Mouse (Mus musculus): ENCODE data around the gene Gm498. TPM values are rescaled to one million over a fixed set of nuclear protein-coding genes. Genes with fewer than 3 reads are reported as not detected.

Gene Gm498
- total RNA-seq, 2 experiments from 2014 or later, result not detected

DNA sequence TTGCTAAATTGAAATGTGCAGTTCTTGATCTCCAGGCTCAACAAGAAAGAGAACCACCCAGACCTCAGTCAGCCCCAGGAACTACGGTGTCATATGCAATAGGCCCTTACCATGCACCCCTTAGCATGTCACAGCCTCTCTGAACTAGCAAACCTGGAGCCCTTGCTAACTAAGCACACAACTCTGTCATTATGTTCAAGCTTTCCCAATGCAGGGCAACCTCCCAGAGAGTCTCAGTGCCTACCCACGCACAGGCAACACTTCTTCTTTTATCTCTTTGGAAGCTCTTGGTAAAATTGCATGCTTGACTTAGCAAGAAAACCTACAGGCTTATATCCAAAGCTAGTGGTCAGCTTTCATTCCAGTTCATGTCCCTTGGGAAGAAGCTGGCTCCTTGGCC, 24.5 kb downstream of the Gm498 start:
- no peak for DNase-seq (ENCODE audit: low spot score in 2 of 2)

DNA sequence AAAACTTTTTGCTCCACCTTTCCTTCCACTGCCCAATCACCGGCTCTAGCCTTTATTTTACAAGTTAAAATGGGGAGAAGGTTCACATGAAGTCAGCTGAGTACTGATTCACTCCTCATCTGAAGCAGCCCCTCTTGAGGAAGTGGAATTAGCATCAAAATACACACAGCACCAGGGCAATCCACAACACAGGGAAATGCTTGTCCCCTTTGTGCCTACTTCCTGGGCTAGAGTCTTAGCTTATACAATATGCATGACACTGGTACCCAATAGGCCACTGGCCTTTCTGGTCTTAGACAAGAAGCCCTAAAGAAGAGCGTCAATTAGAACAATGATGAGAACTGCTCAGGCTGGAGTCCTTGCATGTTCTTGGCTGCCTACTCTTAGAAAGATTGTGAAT, 25.7 kb downstream of the Gm498 start:
- DNase-seq (ENCODE audit: low spot score in 2 of 2), result no peak

DNA sequence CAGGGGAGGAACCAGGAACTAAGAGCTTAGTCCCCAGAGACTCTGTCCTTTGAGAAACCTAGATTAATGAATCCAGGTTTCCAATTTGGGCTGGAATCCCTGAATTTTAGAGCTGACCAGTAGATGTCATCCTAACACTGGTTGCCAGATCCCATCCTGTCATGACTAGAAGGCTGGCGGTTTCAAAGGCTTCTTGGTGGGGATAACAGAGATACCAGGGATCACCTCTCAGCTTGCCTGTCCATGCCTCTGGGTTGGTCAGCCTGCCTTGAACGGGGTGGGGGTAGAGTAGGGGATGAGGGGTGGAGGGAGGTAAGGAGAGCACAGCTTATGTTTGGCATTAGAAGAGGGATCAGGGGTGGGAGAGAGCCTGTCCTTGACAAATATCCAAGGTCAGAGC, 34.0 kb downstream of the Gm498 start:
- DNase-seq (ENCODE audit: low spot score in 2 of 2), result no peak

DNA sequence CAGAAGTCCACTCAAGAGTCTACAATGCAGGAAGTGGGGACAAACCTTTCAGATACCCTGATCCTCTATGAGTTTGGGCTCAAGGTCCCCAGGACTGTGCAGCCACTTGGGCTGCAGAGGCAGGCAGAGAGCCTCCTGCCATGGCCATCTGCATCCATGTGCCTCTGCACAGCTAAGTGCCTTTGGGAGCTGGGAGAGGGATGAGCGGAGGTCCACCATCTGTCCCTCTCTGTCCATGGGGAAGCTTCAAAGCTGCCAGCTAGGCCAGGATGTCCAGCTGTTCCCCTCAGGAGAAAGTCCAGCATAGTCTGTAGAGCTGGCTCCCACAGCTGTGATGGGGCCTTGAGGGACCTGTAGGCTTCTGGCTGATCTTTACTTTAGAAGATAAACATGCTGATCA, 38.5 kb downstream of the Gm498 start:
- DNase-seq (ENCODE audit: low spot score in 2 of 2), result no peak

DNA sequence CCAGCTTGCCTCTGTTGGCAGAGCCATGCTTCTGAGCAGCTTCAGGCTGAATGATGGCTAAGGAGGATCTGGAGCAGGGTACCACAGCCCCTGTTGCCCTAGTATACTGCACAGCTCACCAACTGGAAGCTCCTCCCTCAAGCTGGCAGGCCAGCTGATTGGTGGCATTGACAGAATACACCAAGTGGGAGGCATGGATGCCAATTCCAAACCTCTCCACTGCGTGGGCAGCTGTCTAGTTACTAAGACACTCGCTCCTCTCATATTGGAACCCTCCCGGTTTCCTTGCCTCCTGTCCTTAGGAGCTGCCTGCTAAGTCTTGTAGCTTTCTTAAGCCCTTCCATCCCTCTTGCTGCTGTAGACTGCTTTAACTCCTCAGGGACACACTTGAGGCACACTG, 39.0 kb downstream of the Gm498 start:
- no peak for DNase-seq (ENCODE audit: low spot score in 2 of 2)

DNA sequence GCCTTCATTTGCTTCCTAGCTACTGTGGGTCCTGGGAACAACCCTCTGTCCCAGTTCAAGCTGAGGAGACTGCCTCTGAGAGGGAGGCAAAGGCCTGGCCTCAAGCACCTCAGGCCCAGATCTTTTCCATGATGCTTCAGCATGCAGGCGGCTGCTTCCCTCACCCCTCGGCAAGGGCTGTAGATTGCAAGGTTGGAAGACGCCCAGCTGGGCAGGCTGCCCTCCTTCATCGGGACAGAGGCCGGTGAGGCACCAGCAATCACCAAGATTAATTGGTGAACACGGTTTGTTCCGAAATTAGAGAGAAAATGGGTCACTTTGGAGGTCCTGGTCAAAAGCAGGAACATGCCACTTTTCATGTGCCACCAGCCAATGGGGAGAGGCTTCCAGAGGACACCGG, 47.0 kb downstream of the Gm498 start:
- no peak for DNase-seq (ENCODE audit: low spot score in 2 of 2)

DNA sequence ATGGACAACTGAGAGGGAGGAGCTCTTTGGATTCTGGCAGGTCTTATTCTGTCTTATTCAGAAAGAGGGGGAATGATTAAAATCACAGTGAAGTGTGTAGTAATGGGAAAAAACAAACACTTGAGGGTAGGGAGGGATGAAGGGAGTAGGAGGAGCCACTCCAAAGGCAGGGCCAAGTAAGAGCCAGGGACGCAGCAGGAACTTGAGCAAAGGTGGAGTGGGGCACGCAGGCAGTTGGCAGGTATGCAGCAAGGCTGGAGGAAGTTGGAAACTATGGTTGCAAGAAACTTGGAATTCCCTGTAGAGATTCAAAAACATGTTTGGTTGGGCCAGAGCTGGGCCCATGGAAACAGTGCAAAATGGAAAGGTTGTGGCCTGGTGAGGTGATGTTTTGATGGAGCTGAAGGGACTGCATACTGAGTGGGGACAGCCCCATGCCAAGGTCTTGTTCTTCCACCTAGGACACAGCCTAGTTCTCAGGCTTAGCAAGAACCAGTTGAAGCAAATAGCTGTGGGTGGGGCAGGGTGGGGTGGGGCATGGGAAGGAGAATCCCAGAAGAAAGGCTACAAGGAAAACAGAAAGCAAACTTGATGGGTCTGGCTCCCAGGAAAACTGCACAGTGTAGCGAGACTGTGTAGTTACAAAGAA, 52.5 kb downstream of the Gm498 start:
- DNase-seq (ENCODE audit: low spot score in 2 of 2), result no peak

DNA sequence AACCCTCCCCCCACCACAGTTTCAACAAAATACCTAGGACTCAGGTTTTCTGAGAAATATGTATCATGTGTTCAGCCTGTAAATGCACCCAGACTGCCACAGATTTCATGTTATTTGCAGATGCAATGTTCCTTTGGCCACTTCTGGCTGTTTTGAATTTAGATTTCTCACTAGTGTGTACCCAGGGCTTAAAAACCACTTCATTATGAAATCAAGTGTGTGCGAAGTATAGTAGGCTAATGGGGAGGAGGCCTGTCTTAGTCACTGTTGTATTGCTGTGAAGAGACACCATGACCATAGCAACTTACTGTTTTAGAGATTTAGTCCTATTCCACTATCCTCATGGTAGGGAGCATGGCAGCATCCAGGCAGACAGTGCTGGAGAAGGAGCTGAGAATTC, 63.3 kb downstream of the Gm498 start:
- DNase-seq (ENCODE audit: low spot score in 2 of 2), result no peak

GRCm38 (mm10) chr7:143938647-143939046, 72.0 kb downstream of the Gm498 start:
- DNase-seq (ENCODE audit: low spot score in 2 of 2), result no peak

- DNase-seq (ENCODE audit: low spot score in 2 of 2), result no peak
Observed at GRCm38 (mm10) chr7:143939476-143939875, 72.8 kb downstream of the Gm498 start.

DNA sequence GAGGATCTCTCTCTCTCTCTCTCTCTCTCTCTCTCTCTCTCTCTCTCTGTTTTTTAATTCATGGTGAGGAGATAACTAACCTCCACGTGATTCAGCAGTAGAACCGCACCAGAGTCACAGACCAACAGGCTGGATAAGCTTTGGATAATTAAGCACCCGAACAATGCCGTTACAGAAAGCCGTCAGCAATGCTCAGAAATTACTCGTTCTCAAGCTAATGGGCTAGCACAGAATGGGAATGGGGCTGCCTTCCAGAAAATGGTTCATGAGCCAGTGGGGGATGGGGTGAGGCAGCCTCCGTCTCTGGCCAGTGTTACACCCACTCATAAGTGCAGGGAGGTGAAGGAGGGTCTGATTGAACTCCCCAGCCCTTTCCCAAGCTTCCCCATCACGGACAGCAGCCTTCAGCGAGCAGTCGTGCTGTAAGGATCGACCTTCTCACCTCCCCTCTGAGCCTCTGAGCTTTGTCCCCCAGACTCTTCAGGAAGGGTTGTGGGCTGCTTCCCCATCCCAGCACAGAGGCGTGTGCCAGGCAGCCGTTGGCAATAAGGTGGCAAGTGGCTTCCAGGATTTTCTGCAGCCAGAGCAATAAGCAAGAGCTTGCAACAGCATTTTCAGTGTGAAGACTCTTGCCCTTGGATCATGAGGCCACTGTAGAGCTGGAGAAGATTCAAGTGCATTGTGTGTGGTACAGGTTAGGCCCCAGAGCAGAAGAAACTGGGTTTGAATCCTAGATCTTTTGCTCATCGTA, 76.5 kb downstream of the Gm498 start:
- DNase-seq (ENCODE audit: low spot score in 2 of 2), result peak in 1 of 2 experiments; percentile 13

GRCm38 (mm10) chr7:143944421-143944980, 77.9 kb downstream of the Gm498 start:
- no peak for DNase-seq (ENCODE audit: low spot score in 2 of 2)

Small RNA genes within 50 kb of the gene (microRNA-seq; reads per million reads assigned to microRNA genes)
- not detected for gene Mir6404

Other genes with a start within 250 kb of the Gm498 start
- under 1 TPM; 0.49 to 0.75 TPM for gene Tnfrsf26, start 238.1 kb upstream of the Gm498 start, total RNA-seq (2021)
- gene Tnfrsf22, start 217.2 kb upstream of the Gm498 start, total RNA-seq (2021), result 1 to 10 TPM; 4.7 to 4.8 TPM
- gene Tnfrsf23, start 181.0 kb upstream of the Gm498 start, total RNA-seq (2021), result 1 to 10 TPM; 5.2 to 6.0 TPM
- gene Osbpl5, start 109.9 kb upstream of the Gm498 start, total RNA-seq (2021), result 10 to 100 TPM; 57.0 to 58.7 TPM
- not detected for gene Mrgprg, start 99.8 kb upstream of the Gm498 start, total RNA-seq (2021)
- 1 to 10 TPM; 1.7 to 2.7 TPM for gene Mrgpre, start 82.3 kb upstream of the Gm498 start, total RNA-seq (2021)
- gene Nadsyn1, start 44.0 kb upstream of the Gm498 start, total RNA-seq (2021), result 1 to 10 TPM; 5.1 to 5.9 TPM
- gene Dhcr7, start 43.7 kb upstream of the Gm498 start, total RNA-seq (2021), result 10 to 100 TPM; 16.7 to 18.6 TPM
- gene Shank2, start 135.1 kb downstream of the Gm498 start, total RNA-seq (2021), result under 1 TPM; 0.52 to 0.88 TPM

Data from gastrocnemius, postnatal 4 days (tissue).